ENCODE assay signal across 8 mouse cellular contexts in genomic region chr5:29736073-29736900, GRCm38 (mm10). TPM values are rescaled to one million over a fixed set of nuclear protein-coding genes. Genes with fewer than 3 reads are reported as not detected.
DNase-seq lines count a peak whose midpoint lies in the region; ATAC-seq and TF ChIP-seq lines count a peak whose summit lies in the region.

No protein-coding gene starts in this region.

- no peak for TF ChIP-seq EP300 in liver, postnatal 0 days (IDR thresholded peaks at IDR 0.05; ENCODE audit: low read depth)

- H3K4me2 ChIP-seq in forebrain, embryonic 12.5 days: peak overlapping the region; percentile 79
- peak overlapping the region; percentile 67 for H3K4me2 ChIP-seq in hindbrain, embryonic 16.5 days (ENCODE audit: low read length)
- H3K4me2 ChIP-seq in liver, postnatal 0 days (ENCODE audit: low read depth, low read length): peak overlapping the region; percentile 80
- peak overlapping the region; percentile 92 for H3K4me2 ChIP-seq in neural tube, embryonic 14.5 days (ENCODE audit: low read depth, low read length)

- no peak for TF ChIP-seq CTCF in liver, postnatal 0 days (IDR thresholded peaks at IDR 0.05; ENCODE audit: low read depth)

- H3K4me1 ChIP-seq in forebrain, embryonic 12.5 days: peaks cover 27% of the 10 kb centered on the region
- H3K4me1 ChIP-seq in hindbrain, embryonic 16.5 days (ENCODE audit: control insufficient read depth, insufficient read depth, low read depth, low read length): peaks cover 20% of the 10 kb centered on the region
- peaks cover 31% of the 10 kb centered on the region for H3K4me1 ChIP-seq in liver, postnatal 0 days (ENCODE audit: insufficient read depth)
- H3K4me1 ChIP-seq in neural tube, embryonic 14.5 days (ENCODE audit: control insufficient read depth, insufficient read depth, low read length): peaks cover 16% of the 10 kb centered on the region; the same call in 1 of the 2 replicates

- H3K27ac ChIP-seq in forebrain, embryonic 12.5 days: peak overlapping the region; percentile 96
- peak overlapping the region; percentile 92 for H3K27ac ChIP-seq in hindbrain, embryonic 16.5 days (ENCODE audit: low read depth, low read length)
- H3K27ac ChIP-seq in liver, postnatal 0 days (ENCODE audit: low read depth): peak overlapping the region; percentile 99
- peak overlapping the region; percentile 83 for H3K27ac ChIP-seq in neural tube, embryonic 14.5 days (ENCODE audit: low read depth, low read length)

- H3K9ac ChIP-seq in forebrain, embryonic 12.5 days: peak overlapping the region; percentile 96
- peak overlapping the region; percentile 91 for H3K9ac ChIP-seq in hindbrain, embryonic 16.5 days (ENCODE audit: low read depth, low read length)
- H3K9ac ChIP-seq in liver, postnatal 0 days (replicated peaks): peak overlapping the region; percentile 96
- peak overlapping the region; percentile 77 for H3K9ac ChIP-seq in neural tube, embryonic 14.5 days (replicated peaks; ENCODE audit: low read depth, low read length)

- no peaks in the 10 kb centered on the region for H3K9me3 ChIP-seq in forebrain, embryonic 12.5 days
- no peaks in the 10 kb centered on the region for H3K9me3 ChIP-seq in hindbrain, embryonic 16.5 days (ENCODE audit: control insufficient read depth, low read length)
- H3K9me3 ChIP-seq in liver, postnatal 0 days (ENCODE audit: low read length): no peaks in the 10 kb centered on the region
- no peaks in the 10 kb centered on the region for H3K9me3 ChIP-seq in neural tube, embryonic 14.5 days (ENCODE audit: control insufficient read depth, low read length)

- DNase-seq in ovary, postnatal 36 days (ENCODE audit: low spot score): peak; percentile 60
- no peak for DNase-seq in ovary, postnatal 14 days (ENCODE audit: low spot score)
- peak; percentile 58 for DNase-seq in adrenal gland, postnatal 25 days
- DNase-seq in liver, postnatal 0 days: peak; percentile 69
- DNase-seq in right cerebral cortex, adult 2 months (ENCODE audit: low spot score in 2 of 2): no peak

- peak; percentile 78 for ATAC-seq in forebrain, embryonic 12.5 days (ENCODE audit: low FRiP score)
- ATAC-seq in hindbrain, embryonic 16.5 days: peak; percentile 77
- peak; percentile 57 for ATAC-seq in liver, postnatal 0 days
- ATAC-seq in neural tube, embryonic 14.5 days (ENCODE audit: low read depth): peak; percentile 70

- peak overlapping the region; percentile 98 for H3K4me3 ChIP-seq in forebrain, embryonic 12.5 days (replicated peaks)
- peak overlapping the region; percentile 88 for H3K4me3 ChIP-seq in hindbrain, embryonic 16.5 days (ENCODE audit: low read length)
- peak overlapping the region; percentile 96 for H3K4me3 ChIP-seq in liver, postnatal 0 days (ENCODE audit: low read depth, low read length)
- peak overlapping the region; percentile 89 for H3K4me3 ChIP-seq in neural tube, embryonic 14.5 days (ENCODE audit: low read depth, low read length)

- H3K36me3 ChIP-seq in forebrain, embryonic 12.5 days (replicated peaks): no peaks in the 10 kb centered on the region
- H3K36me3 ChIP-seq in hindbrain, embryonic 16.5 days (ENCODE audit: control insufficient read depth, insufficient read depth, low read length): no peaks in the 10 kb centered on the region
- H3K36me3 ChIP-seq in liver, postnatal 0 days (replicated peaks; ENCODE audit: insufficient read depth, low read length): no peaks in the 10 kb centered on the region
- H3K36me3 ChIP-seq in neural tube, embryonic 14.5 days (ENCODE audit: control insufficient read depth, insufficient read depth, low read length): no peaks in the 10 kb centered on the region

- WGBS in forebrain, embryonic 12.5 days: 1% methylated on average over 48 of the region's 48 CpGs
- WGBS in hindbrain, embryonic 16.5 days: 2% methylated on average over 35 of the region's 48 CpGs
- under 1% methylated on average over 48 of the region's 48 CpGs for WGBS in liver, postnatal 0 days (ENCODE audit: insufficient replicate concordance)
- 2% methylated on average over 47 of the region's 48 CpGs for WGBS in neural tube, embryonic 14.5 days

- H3K27me3 ChIP-seq in forebrain, embryonic 12.5 days: no peaks in the 10 kb centered on the region
- no peaks in the 10 kb centered on the region for H3K27me3 ChIP-seq in hindbrain, embryonic 16.5 days (replicated peaks; ENCODE audit: control insufficient read depth, insufficient read depth, low read length)
- H3K27me3 ChIP-seq in liver, postnatal 0 days (ENCODE audit: insufficient read depth, low read length): no peaks in the 10 kb centered on the region
- no peaks in the 10 kb centered on the region for H3K27me3 ChIP-seq in neural tube, embryonic 14.5 days (ENCODE audit: control insufficient read depth, insufficient read depth, low read length)

RNA-seq across cellular contexts. Expression of gene Gm5129, which starts 0.6 kb away (rescaled TPM):
- not detected in 2 replicates for total RNA-seq in adrenal gland, postnatal 25 days (2021)
- polyA plus RNA-seq in forebrain, embryonic 12.5 days (2016; fragmentation: Nextera tagmentation; extraction: Ambion mirVana): not detected in 2 replicates
- polyA plus RNA-seq in hindbrain, embryonic 16.5 days (2015; fragmentation: Nextera tagmentation; extraction: Ambion mirVana): not detected in 2 replicates
- polyA plus RNA-seq in liver, postnatal 0 days (2015; fragmentation: Nextera tagmentation; extraction: Ambion mirVana): not detected in 2 replicates
- polyA plus RNA-seq in neural tube, embryonic 14.5 days (2014; fragmentation: Nextera tagmentation; extraction: Ambion mirVana): not detected in 2 replicates

RNA-seq across cellular contexts. Expression of gene Dnajb6, which starts 0.8 kb away (rescaled TPM):
- 143 and 153 TPM in 2 replicates for total RNA-seq in adrenal gland, postnatal 25 days (2021)
- 241 and 255 TPM in 2 replicates for polyA plus RNA-seq in forebrain, embryonic 12.5 days (2016; fragmentation: Nextera tagmentation; extraction: Ambion mirVana)
- polyA plus RNA-seq in hindbrain, embryonic 16.5 days (2015; fragmentation: Nextera tagmentation; extraction: Ambion mirVana): 286 TPM in 2 replicates
- 83.0 and 87.4 TPM in 2 replicates for polyA plus RNA-seq in liver, postnatal 0 days (2015; fragmentation: Nextera tagmentation; extraction: Ambion mirVana)
- polyA plus RNA-seq in neural tube, embryonic 14.5 days (2014; fragmentation: Nextera tagmentation; extraction: Ambion mirVana): 309 and 311 TPM in 2 replicates

Comparison
In these comparisons a context has a peak if more than half of its experiments do, and no peak if none do; other contexts are left out.
1. DNase-seq: peak in ovary, postnatal 36 days (single experiment), adrenal gland, postnatal 25 days (single experiment) and liver, postnatal 0 days (single experiment); none in ovary, postnatal 14 days (single experiment) and right cerebral cortex, adult 2 months (0 of 2).
2. Peak in every context shown above with its lines, with median percentiles within 50 percentile points of each other: ATAC-seq, H3K27ac ChIP-seq, H3K4me2 ChIP-seq, H3K4me3 ChIP-seq and H3K9ac ChIP-seq.